Mouse (Mus musculus): ENCODE data around the gene Gm2974. TPM values are rescaled to one million over a fixed set of nuclear protein-coding genes. Genes with fewer than 3 reads are reported as not detected.

The Gm2974 gene
- polyA plus RNA-seq (2012; rRNA removed): 5.3 and 6.2 TPM in 2 replicates

DNA sequence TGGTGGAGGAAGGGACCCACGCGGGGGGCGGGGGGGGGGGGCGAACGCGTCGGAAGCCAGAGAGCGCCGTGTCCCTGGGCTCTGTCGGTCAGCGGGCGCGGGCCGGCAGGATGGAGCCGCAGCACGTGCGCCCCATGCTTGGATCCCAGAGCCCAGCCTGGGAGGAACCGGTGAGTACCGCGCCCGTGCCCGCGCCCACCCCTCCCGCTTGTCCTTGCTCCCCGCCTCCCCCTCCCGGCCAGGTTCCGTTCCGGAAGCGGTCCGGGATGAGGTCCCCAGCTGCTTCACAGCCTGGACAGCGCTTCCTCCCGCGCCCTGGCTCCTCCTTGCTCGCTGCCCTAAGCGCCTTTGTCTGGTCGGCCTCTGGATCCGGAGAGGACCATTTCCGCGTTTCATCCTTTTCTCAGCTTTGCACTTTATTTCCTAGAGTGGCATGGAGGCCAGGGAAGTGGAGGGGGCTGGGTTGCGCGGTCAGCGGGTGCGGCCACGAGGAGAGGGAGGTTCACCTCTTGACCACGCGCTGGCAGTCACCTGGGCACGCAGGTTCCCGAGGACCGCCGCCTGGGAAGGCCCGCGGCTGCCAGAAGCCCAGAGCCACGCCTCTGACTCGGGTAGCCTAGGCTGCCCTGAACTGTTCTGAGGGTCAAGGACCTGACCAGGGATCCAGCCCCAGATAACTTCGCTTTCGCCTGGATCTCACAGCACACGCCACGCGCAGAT, at the start of gene Gm2974:
Gene Gm2974 (plus strand): TSS at position 86 of the 720 bp plus-strand sequence.

DNA sequence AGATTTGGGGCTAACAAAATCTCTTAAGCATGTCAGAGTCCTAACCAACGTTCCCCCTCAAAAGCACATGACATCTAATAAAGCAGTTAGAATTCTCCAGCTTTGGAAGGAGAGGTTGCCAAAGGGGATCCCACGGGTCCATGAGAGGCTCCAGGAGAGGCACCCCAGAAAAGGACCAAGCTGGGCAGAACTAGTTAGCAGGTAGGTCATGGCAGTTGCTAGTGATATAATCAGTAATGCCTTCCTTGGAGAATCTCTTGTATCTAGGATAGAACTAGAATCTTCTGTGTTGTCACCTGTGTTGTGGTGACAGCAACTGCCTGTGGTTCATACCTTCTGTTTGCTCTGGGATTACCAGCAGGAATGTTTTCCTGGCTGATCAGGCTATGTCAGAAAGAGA, 17.6 kb upstream of the Gm2974 start, which contains the start of gene Gm3127:
Gene Gm3127 (plus strand): TSS at position 301 of the 400 bp plus-strand sequence.

DNA sequence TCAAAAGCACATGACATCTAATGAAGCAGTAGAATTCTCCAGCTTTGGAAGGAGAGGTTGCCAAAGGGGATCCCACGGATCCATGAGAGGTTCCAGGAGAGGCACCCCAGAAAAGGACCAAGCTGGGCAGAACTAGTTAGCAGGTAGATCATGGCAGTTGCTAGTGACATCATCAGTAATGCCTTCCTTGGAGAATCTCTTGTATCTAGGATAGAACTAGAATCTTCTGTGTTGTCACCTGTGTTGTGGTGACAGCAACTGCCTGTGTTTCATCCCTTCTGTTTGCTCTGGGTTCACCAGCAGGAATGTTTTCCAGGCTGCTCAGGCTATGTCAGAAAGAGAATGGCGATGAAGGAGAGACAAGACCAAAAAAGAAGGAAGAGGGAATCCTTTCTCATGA, 67.0 kb downstream of the Gm2974 start, which contains the start of gene Gm3138:
Gene Gm3138 (plus strand): TSS at position 301 of the 400 bp plus-strand sequence.

Other genes starting within 250 kb of the Gm2974 start
- gene Gm3095, start 219.0 kb upstream of the Gm2974 start, polyA plus RNA-seq (2012; rRNA removed): 0.63 and 0.86 TPM in 2 replicates
- not detected in 2 replicates for gene Gm3099, start 184.2 kb upstream of the Gm2974 start, polyA plus RNA-seq (2012; rRNA removed)
- 3.6 and 3.9 TPM in 2 replicates for gene Gm5796, start 158.6 kb upstream of the Gm2974 start, polyA plus RNA-seq (2012; rRNA removed)
- gene Gm3115, start 98.5 kb upstream of the Gm2974 start, polyA plus RNA-seq (2012; rRNA removed): not detected in 2 replicates
- 5.1 and 6.7 TPM in 2 replicates for gene Gm8108, start 72.0 kb upstream of the Gm2974 start, polyA plus RNA-seq (2012; rRNA removed)
- gene Gm3127, start 17.5 kb upstream of the Gm2974 start, polyA plus RNA-seq (2012; rRNA removed): 0.04 TPM in 1 of 2 replicates, not detected in the other
- gene Gm3138, start 67.1 kb downstream of the Gm2974 start, polyA plus RNA-seq (2012; rRNA removed): 0.06 TPM in 1 of 2 replicates, not detected in the other
- gene Gm3149, start 134.7 kb downstream of the Gm2974 start, polyA plus RNA-seq (2012; rRNA removed): not detected in 2 replicates
- 3.7 TPM in 2 replicates for gene 2610042L04Rik, start 152.2 kb downstream of the Gm2974 start, polyA plus RNA-seq (2012; rRNA removed)
- 0.02 TPM in 1 of 2 replicates, not detected in the other for gene Gm3159, start 214.9 kb downstream of the Gm2974 start, polyA plus RNA-seq (2012; rRNA removed)
- gene Gm3164, start 232.9 kb downstream of the Gm2974 start, polyA plus RNA-seq (2012; rRNA removed): 4.7 and 4.9 TPM in 2 replicates
- gene Gm3173, start 248.4 kb downstream of the Gm2974 start, polyA plus RNA-seq (2012; rRNA removed): 4.9 and 5.0 TPM in 2 replicates

All from central nervous system, embryonic 14 days (tissue).